Mouse (Mus musculus): ENCODE data around the gene Kcnma1.

GRCm38 (mm10) chr14:23772685-23773084 lies 241.6 kb downstream of the Kcnma1 start:
- TF ChIP-seq CTCF (conservative IDR thresholded peaks at IDR 0.05; ENCODE audit: insufficient read depth, insufficient read length, low read depth, low read length), result no peak
- no peak for TF ChIP-seq POLR2A (IDR thresholded peaks at IDR 0.05; ENCODE audit: low read depth, low read length)
